ENCODE assay signal across 16 mouse cellular contexts in the genomic region with DNA sequence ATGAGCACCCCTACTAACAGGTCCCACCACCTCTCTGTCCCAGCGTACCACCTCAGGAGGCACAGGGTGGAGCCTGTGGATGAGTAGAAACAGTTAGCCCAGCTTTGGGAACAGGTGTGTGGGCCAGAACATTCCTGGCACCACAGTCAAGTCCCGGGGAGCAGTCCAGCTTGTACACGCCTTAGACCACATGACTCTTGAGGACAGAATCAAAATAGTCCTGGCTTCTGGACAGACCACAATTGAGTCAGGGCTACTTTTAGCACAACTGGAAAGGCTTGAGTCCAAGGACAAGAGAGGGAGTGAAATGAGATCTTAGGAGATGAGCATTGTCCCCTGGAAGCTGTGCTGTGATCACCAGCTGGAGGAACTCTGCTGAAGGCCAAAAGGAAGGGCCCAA.
DNase-seq lines count a peak whose midpoint lies in the region; ATAC-seq and TF ChIP-seq lines count a peak whose summit lies in the region.
"Had no signal": no experiment of that assay in that cellular context is flagged by ENCODE, and none has a peak within 500 bp of the region (broad histone marks: within the 10 kb centered on the region; RNA-seq: fewer than 3 reads in every experiment).

No protein-coding gene starts in this region.

- no peak overlapping the region for H3K4me2 ChIP-seq in forebrain, embryonic 14.5 days (ENCODE audit: low read length)
- H3K4me2 ChIP-seq: forebrain, embryonic 15.5 days; neural tube, embryonic 12.5 days had no signal

- H3K4me3 ChIP-seq in left cerebral cortex, adult 2 months, result no peak overlapping the region
- no peak overlapping the region for H3K4me3 ChIP-seq in forebrain, embryonic 14.5 days (ENCODE audit: low read depth, low read length)
- H3K4me3 ChIP-seq: forebrain, embryonic 15.5 days; neural tube, embryonic 12.5 days had no signal

- H3K4me1 ChIP-seq in forebrain, embryonic 14.5 days (ENCODE audit: control insufficient read depth, insufficient read depth, low read length), result no peaks in the 10 kb centered on the region
- H3K4me1 ChIP-seq: forebrain, embryonic 15.5 days; neural tube, embryonic 12.5 days had no signal

- intact Hi-C loops in left cerebral cortex, adult 2 months (cut with DNase I), result loop anchor here (2.0 to 5.0 kb wide), 3 partner anchors 46 to 249 kb away; partner anchors contain the start of gene Pknox2
- intact Hi-C loops in gastrocnemius, postnatal 36 days (cut with DNase I), result loop anchor here (5.0 kb wide), 2 partner anchors 49 to 249 kb away; partner anchors contain the start of gene Pknox2

- no peak for TF ChIP-seq CTCF in left cerebral cortex, adult 2 months (IDR thresholded peaks at IDR 0.05)

- no peaks in the 10 kb centered on the region for H3K9me3 ChIP-seq in forebrain, embryonic 14.5 days (replicated peaks; ENCODE audit: control insufficient read depth, low read length)
- H3K9me3 ChIP-seq: forebrain, embryonic 15.5 days; neural tube, embryonic 12.5 days had no signal

- no peak for ATAC-seq in forebrain, embryonic 14.5 days
- ATAC-seq: forebrain, embryonic 15.5 days; intestine, embryonic 16.5 days; Patski had no signal

- peaks cover 4% of the 10 kb centered on the region; the same call in 1 of the 2 replicates for H3K36me3 ChIP-seq in forebrain, embryonic 14.5 days (ENCODE audit: control insufficient read depth, insufficient read depth, low read length)

- H3K27me3 ChIP-seq in forebrain, embryonic 14.5 days (replicated peaks; ENCODE audit: control insufficient read depth, insufficient read depth, low read length), result no peaks in the 10 kb centered on the region
- H3K27me3 ChIP-seq: forebrain, embryonic 15.5 days; neural tube, embryonic 12.5 days had no signal

- DNase-seq in left cerebral cortex, adult 2 months (ENCODE audit: extremely low spot score in 1 of 2, low spot score in 2 of 2), result no peak
- DNase-seq in left cerebral cortex, adult 11 months (ENCODE audit: low spot score), result no peak
- DNase-seq in adipocyte (ENCODE audit: low spot score), result peak; percentile 72
- peak; percentile 66 to 67 for DNase-seq in gastrocnemius, postnatal 36 days
- peak; percentile 14 for DNase-seq in lung, postnatal 14 days
- no peak for DNase-seq in forebrain, embryonic 14.5 days (ENCODE audit: low spot score)
- DNase-seq in kidney, postnatal 14 days, result no peak
- no peak for DNase-seq in frontal cortex, postnatal 36 days (ENCODE audit: low spot score in 2 of 2)
- DNase-seq: adrenal gland, adult 8-10 months; kidney, postnatal 4 days; midbrain, embryonic 14.5 days; thymus, postnatal 25 days had no signal

- WGBS in forebrain, embryonic 14.5 days, result 99% methylated on average over 3 of the region's 3 CpGs

- H3K9ac ChIP-seq in forebrain, embryonic 14.5 days (ENCODE audit: low read length), result no peak overlapping the region
- H3K9ac ChIP-seq: forebrain, embryonic 15.5 days; neural tube, embryonic 12.5 days had no signal

- peak overlapping the region; percentile 51; the same call in 1 of the 2 replicates for H3K27ac ChIP-seq in left cerebral cortex, adult 2 months
- no peak overlapping the region for H3K27ac ChIP-seq in forebrain, embryonic 14.5 days (ENCODE audit: low read depth, low read length)
- H3K27ac ChIP-seq: forebrain, embryonic 15.5 days; neural tube, embryonic 12.5 days had no signal

Comparison
In these comparisons a context has a peak if more than half of its experiments do, and no peak if none do; other contexts are left out.
1. DNase-seq: peak in adipocyte (single experiment), gastrocnemius, postnatal 36 days (2 of 2) and lung, postnatal 14 days (single experiment); none in left cerebral cortex, adult 2 months (0 of 2), left cerebral cortex, adult 11 months (single experiment), forebrain, embryonic 14.5 days (single experiment), kidney, postnatal 14 days (single experiment) and frontal cortex, postnatal 36 days (0 of 2).